Mouse (Mus musculus) heart, adult 8-10 months (tissue): Measurements from ENCODE around the gene Cdc14b. TPM values are rescaled to one million over a fixed set of nuclear protein-coding genes. Genes with fewer than 3 reads are reported as not detected.

ENCODE experiments used
- DNase-seq: peaks from one replicate; pipeline ENCODE4 v3.0.0; 2022; ENCODE audit warnings: low spot score
- total RNA-seq, 4 experiments: library from RNA; stranded (reverse); gene quantifications; 2 replicates each; pipeline ENCODE4 v1.2.4; 2022

The Cdc14b gene
- total RNA-seq, 4 experiments from 2014 or later, result 7.7 to 11.5 (median 9.7) TPM

DNA sequence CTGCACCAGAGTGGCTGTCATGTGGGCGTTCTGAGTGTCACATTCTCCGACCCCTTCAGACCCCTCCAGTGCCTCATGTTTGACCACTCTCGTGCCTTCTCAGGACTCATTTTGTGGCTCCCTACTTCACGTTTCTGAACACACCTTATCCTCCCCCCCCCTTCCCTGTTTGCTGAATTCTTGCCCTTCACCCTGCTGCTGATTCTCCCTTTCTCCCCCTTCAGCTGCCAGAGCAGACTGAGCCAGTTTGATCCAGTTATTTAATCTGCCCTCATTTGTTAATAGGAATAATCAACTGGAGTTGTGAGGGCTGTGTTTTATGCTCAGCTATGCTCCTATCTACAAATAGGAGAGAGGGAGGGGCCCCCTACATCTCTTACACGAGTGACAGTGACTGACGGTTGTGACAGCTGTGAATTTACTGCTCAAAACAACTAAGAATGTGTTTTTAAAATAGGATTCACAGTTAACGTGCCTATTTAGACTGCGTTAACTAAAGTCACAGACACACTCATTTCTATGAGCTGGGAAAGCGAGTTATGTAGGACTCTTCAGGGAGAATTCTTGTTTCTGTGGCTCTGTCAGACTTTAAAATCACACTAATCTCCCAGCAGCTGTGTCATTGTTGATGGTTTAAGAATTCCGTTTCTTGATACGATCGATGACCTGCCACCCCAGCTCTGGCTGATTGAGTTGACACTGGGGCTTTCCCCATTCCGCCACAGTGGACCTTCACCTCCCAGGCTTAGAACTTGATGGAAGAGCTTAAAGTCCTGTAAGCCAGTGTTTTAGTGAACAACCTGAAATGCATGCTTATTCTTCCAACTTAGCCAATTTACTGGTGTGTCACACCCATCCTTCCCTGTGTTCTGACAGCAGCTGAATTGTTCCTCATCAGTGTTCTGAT, 96.1 kb downstream of the Cdc14b start:
- no peak for DNase-seq

DNA sequence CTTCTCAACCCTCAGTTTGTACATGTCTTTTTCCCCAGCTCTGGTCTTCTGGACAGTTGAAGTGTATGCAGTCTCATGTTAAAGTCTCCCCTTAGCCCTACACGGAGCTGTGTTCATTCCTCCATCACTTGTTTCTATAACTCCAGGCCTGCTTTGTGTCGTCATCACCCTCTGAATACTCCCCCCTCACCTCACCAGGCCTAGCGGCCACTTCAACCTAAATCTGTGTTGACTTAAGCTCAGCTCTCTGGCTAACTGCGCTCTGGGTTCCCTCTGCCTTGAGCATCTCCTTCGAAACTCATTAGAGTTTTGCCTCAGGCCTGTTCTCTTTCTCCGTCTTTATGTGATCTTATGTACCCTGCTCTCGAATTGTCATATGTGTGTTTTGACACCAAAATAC, 97.1 kb downstream of the Cdc14b start:
- no peak for DNase-seq

DNA sequence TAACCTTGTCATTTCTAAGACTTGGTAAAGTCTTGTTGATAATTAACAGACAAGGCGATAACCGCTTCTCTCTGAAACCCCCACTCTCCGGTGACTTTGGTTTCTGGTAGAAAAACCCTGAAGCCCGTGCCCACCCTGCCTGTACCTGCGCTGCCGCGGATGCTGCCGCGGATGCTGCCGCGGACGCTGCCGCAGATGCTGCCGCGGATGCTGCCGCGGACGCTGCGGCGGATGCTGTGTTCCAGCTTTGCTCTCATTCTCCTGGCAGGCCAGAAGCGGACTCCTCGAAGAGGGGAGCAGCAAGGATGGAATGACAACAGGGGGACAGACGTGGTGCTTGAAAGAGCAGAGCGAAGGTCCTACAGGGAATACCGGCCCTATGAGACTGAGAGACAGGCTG, 105.3 kb downstream of the Cdc14b start:
- DNase-seq, result no peak

DNA sequence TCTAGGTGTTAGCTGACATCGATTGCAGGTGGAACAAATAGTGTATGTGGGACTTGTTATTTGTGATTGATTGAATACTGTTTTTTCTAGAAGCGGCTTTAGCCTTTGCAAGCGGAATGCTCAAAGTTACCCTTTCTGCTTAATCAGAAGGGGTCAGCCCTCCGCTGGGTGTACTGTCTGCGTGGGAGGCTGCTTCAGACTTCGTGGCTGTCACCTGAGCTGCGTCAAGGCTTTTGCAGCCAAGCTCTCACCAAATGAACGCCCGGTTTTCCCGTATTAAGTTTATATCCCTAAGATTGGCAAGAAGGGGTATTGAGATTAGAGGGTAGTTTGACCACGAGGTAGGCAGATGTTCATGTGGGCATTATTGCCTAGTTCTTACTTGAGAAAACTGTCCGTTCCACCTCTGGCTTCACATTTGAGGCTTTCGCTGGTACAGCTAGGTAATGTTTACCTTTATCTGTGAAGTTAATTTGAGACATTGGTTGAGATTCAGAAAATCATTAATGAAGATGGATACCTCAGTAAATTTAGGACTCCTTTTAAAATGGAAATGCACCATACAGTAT, 111.9 kb downstream of the Cdc14b start:
- DNase-seq, result no peak

DNA sequence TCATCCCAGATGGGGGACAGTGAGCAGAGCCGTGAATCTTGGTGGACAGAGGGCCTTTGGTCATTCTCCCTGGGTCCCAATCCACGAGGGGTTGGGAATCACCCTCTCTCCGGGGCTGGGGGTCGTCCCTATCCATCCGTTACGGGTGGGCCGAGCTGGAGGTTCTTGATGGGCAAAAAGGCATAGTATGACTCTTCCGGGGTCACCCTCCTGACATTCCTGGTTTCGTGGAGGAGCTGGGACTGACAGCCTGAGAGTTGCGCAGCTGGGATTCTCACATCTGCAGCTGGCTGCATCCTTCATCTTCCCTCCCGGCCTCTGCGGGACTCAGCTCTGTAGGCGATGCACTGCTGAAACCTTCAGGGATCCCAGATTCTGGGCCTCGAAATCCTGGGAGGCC, 112.5 kb downstream of the Cdc14b start:
- DNase-seq, result no peak

DNA sequence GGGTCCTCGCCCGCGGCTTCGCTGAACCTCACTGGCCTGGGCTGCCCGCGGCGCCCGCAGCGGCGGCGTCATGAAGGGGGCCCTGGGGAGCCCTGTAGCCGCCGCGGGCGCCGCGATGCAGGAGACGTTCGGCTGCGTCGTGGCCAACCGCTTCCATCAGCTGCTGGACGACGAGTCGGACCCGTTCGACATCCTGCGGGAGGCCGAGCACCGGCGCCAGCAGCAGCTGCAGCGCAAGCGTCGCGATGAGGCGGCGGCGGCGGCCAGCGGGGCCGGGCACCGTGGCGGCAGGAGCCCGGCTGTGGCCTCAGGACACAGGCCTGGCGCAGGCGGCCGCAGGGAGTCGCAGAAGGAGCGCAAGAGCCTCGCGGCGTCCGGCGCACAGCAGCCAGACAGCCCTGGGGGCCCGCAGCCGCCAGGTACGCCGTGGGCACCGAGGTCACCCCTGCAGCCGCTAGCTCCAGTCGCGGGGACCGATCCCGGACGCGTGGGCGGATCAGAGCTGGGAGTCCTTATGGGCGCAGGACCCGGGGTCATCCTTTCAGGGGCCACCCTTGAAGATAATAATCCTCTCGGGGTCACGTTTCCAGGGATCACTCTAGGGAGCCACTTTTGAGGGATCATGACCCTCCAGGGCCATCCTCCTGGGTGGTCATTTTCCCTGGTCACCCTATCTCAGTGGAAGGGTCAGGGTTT, 113.0 kb downstream of the Cdc14b start:
- DNase-seq, result no peak

DNA sequence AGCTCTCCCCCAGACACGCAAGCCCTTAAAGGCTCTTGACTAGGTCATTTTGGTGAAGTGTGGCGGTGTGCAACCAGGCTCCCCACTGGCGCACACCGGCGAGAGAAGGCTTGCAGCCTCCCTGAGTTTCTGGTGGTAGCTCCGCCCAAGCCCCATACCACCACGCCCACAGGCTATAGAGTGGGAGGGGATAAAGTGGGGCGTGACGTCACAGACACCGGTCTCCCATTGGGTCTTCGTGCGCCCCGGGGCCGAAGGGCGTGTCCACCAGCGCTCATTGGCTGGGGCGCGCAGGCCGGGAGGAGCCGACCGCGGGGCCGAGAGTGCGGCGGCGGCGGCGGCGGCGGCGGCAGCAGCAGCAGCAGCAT, 113.6 kb downstream of the Cdc14b start, which contains the start of gene Habp4:
TSS of gene Habp4 (plus strand) at position 277 of the 368 bp plus-strand sequence.
- peak; percentile 98 for DNase-seq

DNA sequence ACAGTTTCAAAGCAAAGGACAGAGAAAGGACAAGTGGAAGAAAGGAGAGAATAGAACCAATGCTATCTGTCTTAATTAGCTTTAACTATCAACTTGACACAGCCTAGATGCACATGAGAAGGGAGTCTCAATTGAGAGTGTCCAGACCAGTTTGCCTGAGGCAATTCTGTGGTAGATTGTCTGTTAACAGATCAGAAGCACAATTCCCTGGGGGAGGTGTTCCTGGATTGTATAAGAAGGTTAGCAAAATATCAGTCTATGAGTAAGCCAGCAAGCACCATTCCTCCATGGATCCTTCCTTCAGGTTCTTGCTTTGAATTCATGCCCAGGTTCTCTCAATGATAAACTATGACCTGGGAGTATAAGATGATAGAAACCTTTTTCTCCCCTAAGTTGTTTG, 118.1 kb downstream of the Cdc14b start:
- no peak for DNase-seq

DNA sequence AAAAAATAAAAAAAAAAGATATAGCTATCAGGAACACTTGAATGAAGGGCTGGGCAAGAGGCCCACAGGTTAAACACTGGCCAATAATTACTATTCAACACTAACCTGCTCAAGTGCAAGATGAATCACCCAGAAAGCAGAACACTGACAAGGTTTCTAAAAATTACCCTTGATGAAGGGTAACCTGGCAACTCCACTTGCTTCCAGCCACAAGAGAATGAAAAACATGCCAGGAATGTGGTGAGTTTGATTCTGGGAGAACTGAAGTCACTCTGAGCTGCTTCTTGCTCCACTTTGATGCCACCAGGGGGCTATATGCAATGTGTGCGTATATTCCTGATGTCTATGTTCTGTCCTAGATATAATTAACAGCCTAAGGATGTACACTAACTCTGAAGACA, 119.9 kb downstream of the Cdc14b start:
- DNase-seq, result peak; percentile 20

DNA sequence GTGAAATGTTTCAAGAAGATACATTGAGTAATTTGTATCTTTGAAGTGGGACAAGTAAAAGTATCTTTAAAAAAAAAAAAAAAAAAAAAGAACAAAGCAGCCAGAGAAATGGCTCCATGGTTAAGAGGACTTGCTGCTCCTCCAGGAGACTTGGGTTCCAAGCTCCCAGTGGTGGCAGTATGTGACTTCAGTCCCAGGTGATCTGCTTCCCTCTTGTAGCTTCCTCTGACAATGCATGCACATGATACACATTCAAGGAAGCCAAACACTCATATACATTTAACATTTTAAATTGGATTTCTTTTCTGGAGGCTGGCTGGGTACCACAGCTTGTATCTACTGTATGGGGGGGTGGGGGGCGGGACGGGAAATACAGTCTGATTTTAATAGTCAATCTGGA, 120.4 kb downstream of the Cdc14b start:
- DNase-seq, result no peak

DNA sequence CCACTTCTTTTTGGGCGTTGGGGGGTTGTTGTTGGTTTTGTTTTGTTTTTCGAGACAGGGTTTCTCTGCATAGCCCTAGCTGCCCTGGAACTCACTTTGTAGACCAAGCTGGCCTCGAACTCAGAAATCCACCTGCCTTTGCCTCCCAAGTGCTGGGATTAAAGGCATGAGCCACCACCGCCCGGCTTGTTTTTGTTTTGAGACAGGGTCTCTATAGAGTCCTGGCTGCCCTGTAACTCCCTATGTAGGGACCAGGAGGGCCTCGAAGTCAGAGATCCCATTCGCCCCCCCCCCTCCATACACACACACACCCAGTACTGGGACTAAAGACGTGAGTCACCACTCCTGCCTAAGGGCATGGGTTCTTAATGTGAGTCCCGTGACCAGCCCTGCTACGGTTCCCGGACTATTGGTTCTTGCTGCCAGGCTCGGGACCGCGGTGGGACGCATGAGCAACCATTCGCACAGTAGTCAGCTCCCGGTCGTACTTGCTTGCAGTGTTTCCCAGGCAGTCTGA, 121.3 kb downstream of the Cdc14b start:
- peak; percentile 59 for DNase-seq

DNA sequence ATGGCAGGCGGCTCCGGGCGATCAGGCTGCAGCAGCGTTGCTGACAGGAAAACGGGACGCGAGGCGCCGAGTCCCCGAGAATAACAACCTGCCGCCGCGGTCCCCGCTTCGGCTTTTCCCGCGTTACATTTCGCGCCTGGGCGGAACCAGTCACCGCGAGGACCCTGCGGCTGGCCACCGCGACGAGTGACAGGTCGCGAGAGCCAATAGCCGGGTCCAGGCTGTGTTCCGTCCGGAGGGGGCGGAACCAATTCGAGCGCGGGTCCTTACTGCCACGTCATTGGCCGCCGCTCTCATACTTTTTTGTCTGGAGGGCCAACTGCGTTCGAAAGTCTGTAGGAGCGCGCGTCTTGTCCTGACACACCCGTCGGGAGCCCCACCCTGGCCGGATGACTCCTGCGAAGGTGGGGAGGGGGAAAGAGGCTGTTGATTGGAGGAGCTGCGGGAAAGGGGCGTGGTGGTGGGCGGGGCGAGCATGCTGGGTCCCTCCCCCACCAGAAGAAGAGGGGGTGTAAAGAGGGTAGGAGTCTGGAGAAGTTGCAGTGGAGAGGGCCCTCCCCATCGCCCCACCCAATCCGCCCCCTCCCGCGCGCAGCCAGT, 121.9 kb downstream of the Cdc14b start, which contains the start of gene Zfp367:
TSS of gene Zfp367 (minus strand) at position 120 of the 600 bp plus-strand sequence.
- DNase-seq, result peak; percentile 98

DNA sequence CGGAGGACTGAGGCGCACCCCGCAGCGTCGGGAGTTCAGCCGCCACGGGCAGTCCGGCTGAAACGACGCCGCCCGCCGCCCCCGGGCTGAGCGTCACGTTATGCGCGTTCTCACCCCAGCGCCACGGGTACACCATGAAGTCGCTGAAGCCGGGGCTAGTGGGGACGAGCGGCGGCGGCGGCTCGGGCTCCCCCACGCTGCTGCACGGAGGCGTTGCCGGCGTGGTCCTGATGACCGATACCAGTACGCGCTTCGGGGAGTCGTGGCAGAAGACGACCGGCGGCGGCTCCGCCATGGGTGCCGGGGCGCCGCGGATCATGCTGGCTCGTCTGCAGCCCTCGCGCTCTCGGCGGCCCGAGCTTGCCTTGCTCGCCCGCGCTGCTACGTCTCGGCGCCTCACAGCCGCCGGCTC, 122.4 kb downstream of the Cdc14b start:
- no peak for DNase-seq

DNA sequence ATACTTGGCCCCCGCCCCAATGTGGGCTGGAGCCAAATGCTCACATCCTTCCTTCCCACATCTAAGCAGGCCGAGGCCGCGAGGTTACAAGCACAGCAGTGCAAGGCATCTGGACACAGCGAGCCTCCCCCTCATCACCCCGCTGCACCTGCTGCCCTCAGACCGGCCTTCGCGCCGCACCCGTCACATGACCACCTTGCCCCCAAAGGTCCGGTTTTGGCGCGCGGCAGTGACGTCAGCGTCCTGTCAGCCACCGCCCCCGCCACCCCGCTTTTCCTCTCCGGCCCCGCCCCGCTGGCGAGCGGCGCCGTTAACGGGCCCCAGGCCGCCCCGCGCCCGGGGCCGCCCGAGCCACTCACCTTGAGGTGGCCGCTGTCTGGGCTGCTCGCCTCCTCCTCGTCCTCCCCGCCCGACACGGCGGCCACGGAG, 122.8 kb downstream of the Cdc14b start:
- DNase-seq, result peak; percentile 76

DNA sequence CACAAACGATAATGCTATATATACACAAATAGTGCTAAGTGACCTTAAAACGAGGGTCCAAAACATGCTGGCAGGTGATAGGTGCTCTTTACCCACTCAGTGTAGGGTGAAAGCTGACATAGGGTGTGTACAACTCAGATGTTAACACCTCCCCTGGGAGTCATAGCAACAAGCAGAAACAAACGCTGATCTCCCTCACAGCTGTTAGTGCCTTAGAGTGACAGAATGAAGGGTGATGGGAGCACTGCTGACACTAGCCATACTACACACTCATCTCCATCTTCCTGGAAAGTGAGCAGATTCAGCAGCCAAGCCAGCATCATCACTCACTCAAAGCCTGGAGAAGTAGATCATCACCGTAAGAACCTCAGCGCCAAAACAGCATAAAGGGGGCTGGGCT, 125.0 kb downstream of the Cdc14b start:
- DNase-seq, result no peak

Other genes starting within 250 kb of the Cdc14b start
- not detected for gene Hsd17b3, start 186.1 kb downstream of the Cdc14b start, total RNA-seq
- 1 to 10 TPM; 1.2 to 1.8 (median 1.5) TPM for gene Slc35d2, start 145.9 kb downstream of the Cdc14b start, total RNA-seq
- 10 to 100 TPM; 22.3 to 23.6 (median 22.8) TPM for gene Zfp367, start 122.1 kb downstream of the Cdc14b start, total RNA-seq
- gene Habp4, start 113.5 kb downstream of the Cdc14b start, total RNA-seq, result 10 to 100 TPM; 48.4 to 58.8 (median 54.9) TPM
- gene Aaed1, start 37.4 kb upstream of the Cdc14b start, total RNA-seq, result 10 to 100 TPM; 56.9 to 69.9 (median 65.3) TPM
- gene Ctsl, start 95.6 kb upstream of the Cdc14b start, total RNA-seq, result 100 to 1,000 TPM; 187 to 292 (median 203) TPM
- 1 to 10 TPM; 2.6 to 3.9 (median 2.8) TPM for gene Cdk20, start 157.0 kb upstream of the Cdc14b start, total RNA-seq
- gene Fam240b, start 222.5 kb upstream of the Cdc14b start, total RNA-seq, result not detected